Mouse (Mus musculus) spleen, adult 18-20 months (tissue): ENCODE results near the gene Trak2.
A peak's percentile ranks its signal among the peaks of the same experiment; 100 is the strongest.
"Not testable (repeated sequence)": the region's sequence is repeated elsewhere in the genome, so short reads cannot be mapped to it uniquely, and the experiment has no call there.

ENCODE experiments used
- DNase-seq, 2 experiments: peaks; one replicate each; pipeline ENCODE4 v3.0.0; 2022; ENCODE audit warnings: mixed read lengths in 2 of 2

Trak2 gene

DNA sequence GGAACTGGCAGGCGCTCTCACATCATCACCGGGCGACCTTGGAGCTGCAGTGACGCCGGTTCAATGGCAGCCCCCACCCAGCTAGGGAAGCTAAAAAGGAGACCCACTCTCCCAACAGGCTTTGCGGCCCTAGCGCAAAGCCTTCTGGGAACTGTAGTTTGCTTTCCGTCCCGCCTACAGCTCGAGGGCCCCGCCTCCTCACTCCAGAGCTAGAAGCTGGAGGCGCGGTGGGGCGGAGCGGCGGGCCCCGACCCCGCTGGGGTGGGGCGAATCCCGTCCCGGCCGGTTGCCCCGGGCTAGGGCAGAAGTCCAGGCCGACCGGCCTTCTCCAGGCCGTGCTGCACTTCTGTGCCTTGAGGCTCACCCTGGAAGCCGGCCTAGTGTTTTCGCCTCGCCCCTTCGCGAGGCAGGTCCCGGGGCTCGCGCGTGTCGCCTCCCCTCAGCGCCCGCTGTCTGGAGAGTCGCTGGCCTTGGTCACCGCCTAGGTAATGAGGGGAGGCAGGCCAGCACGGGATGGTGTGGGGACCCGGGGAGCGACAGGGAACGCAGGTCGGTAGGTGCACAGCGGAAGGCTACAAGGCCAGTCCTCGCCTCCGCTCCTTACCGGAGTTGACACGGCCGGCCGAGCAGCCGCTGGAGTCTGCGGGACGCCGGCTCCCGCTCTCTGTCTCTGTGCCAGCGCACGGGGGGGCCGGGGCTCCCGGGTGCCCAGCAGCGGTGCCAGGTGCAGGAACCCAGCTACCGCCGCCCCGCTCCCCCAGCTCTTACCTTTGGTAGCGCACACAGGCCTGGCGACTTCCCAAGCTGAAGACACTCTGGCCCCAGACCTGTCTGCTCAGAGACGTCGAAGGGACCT lies at the start of gene Trak2, which contains the start of gene Stradb:
Gene Trak2, minus strand, starts transcription at position 65 of the 856 bp plus-strand sequence.
Gene Stradb, plus strand, starts transcription at position 157 of the 856 bp plus-strand sequence.
- peak; percentile 88 to 93 for DNase-seq

DNA sequence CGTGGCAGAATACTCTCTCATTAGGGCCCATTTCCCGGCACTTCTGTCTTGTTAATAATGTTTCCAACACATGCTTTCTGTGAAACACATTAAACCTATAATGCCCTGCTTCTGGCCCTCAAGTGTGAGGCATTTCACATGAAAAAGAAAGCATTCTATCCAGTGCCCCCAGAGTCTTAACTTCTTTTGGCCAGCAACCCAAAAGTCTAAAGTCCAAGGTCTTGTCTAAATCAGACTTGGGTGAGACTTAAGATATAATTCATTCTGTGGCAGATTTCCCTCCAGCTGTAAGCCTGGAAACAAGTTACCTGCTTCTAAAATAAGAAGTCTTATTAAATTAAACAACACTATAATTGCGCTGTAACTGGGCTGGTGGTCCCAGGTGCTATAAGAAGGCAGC lies 48.3 kb upstream of the Trak2 start:
- no peak for DNase-seq

GRCm38 (mm10) chr1:59009250-59009649 lies 36.0 kb upstream of the Trak2 start:
- DNase-seq, result no peak

- peak; percentile 10 to 13 for DNase-seq
These were observed 22.1 kb upstream of the Trak2 start for GRCm38 (mm10) chr1:58995313-58995712.

- no peak for DNase-seq
These were observed 20.5 kb upstream of the Trak2 start for GRCm38 (mm10) chr1:58993723-58994122.

GRCm38 (mm10) chr1:58993144-58993543 lies 19.9 kb upstream of the Trak2 start:
- DNase-seq, result no peak

DNA sequence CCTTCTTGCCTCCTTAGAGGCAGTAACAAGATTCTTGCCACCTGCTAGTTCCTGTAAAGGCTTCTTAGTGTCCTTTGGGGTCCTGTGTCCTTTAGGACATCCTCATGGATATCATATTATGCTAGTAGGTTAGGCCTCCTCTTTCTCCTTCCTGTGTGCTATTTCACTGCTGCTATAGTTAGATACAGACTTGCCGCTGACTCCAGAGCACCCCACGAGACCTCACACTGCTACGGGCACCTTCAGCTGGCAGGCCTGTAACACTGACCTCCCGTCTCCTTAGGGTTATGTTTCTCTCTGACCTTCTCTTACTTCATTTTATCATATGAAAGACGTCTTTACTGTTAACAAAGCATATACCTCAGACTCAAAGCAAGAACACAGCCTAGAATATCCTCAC lies 11.4 kb upstream of the Trak2 start:
- no peak for DNase-seq

DNA sequence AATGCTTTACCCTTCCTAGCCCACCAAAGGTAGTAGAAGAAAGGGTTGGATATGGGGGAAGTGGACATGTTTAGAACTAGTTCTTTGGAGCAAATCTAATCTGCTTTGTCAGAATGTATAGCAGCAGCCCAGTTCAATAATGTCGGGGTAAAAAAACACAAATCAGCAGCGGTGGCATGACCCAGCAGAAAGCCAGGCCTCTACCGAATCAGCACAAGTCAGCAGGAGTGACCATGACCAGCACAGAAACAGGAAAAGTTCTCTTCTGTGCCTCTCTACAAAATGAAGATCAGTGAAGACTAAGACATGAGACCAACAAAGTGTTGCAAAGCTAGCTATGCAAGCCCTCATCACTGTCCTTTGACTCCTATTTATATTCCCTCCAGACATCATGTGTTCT lies 9.0 kb upstream of the Trak2 start:
- no peak for DNase-seq

DNA sequence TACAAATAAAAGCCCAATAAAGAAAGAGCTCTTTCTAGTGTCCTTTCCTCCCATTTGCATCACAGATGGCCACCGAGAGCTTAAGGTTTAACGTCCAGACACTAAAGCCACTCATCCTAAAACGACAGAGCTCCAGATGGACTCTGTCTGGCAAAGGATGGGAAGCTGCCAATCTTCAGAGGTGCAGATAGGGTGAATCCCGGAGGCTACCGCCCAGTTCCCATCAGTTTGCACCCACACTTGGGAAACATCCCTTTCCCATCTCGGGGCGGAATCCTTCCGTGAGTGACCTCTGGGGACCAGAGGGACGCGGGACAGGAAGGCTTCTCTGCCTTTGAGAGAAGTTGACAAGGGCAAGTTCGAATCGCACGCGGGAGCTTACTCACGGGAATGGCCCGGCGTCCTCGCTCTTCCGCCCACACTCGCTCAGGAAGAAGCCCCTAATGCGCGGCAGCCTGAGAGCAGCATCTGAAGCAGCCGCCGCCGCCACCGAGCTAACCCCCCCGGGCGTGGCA lies 322 bp downstream of the Trak2 start:
- DNase-seq, result no peak

DNA sequence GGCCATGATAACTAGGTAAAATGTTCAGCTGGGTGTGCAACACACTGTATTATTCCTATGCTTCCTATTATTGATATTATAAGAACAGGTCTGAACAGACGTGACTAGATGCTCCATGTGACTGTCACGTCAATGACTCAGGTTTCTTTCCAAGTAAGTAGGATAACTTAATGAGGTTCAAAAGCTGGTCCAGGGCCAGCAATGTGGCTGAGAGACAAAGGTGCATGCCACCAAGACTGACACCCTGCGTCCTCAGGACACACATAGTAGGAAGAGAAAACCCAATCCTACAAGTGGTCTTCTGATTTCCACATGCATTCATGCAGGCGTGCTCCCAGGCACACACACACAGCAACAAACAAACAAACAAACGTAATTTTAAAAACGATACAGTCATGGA lies 2.1 kb downstream of the Trak2 start:
- DNase-seq, result no peak

DNA sequence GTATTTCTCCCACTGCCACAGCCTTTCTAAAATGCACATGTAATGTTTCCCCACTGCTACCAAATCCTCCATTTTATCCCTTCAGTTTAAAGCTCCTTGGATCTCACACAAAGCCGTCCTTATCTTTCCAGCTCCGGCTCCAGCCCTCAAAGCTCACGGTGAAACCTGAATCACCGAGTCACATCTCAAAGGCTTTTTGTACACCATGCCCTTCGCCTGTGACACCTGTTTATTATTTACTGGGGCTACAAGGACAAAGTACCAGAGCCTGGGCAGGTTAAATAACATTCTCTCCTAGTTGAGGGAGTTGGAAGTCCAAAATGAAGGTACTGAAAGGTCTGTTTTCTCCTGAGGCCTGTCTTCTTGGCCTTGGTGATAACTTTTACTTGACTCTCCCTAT lies 3.2 kb downstream of the Trak2 start:
- no peak for DNase-seq

DNA sequence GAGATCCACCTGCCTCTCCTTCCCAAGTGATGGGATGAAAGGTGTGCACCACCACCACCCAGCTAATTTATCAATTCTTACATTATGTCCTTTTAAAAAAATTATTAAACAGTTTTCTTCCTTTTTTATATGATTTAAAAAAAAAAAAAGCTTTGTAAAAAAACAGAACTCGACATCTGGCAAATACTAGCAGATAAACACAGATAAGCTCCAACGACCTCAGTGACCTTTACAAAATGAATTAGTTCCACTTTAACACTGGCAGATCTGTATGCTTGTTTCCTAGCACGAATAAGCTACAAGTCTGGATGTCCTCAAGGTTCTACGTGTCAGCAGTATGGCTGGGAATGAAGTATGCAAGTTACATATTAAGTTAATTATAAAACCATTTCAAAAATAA lies 5.7 kb downstream of the Trak2 start:
- DNase-seq, result no peak

GRCm38 (mm10) chr1:58962865-58963264 lies 10.4 kb downstream of the Trak2 start:
- DNase-seq, result no peak

- no peak for DNase-seq
These were observed 10.8 kb downstream of the Trak2 start for GRCm38 (mm10) chr1:58962418-58962817.

DNA sequence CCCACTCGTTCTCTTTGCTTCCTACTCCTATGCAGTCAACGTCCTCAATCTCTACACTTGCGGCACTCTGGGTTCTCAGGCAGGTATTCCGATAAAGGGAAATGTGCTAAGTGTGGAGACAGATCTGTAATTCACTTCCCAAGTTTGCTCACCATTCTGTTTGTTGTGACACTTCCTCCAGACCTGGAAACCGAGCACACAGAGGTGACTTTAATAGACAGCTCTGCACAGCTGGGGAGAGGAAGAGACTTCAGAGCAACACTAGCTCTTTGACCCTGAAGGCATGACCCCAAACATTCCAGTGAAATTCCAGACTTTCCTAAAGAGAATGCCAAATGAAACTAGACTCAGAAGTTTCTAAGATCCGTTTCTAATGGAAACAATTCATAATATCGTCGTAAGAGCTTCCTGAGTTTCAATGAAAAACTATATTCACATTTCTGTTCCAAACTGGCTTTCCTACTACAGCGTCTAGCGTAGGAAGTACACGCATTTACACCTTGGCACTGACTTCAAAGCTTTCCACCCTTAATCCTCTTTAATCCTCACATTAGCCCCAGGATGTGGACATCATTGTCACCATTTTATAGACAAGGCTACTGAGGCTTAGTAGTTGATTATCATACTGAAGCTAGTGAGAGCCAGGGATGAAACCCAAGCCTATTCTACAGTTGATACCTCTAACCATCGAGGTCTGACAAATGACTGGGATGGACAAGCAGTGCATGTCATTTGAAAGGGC lies 11.9 kb downstream of the Trak2 start:
- no peak for DNase-seq

DNA sequence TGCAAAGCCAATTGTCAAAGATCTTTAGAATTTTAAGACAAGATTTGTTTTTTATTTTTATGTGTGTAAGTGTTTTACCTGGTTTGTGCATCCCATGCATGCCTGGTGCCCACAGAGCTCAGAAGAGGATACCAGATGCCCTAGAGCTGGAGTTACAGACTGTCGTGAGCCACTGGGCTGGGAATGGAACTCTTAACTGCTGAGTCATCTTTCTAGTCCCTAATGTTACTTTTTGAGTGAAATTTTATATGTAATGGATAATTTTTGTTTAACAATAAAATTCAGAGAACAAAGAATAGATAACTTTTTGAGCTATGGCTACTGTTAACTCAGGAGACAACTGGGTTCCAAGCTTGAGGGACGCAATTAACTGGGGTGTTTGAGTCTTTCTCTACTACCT lies 13.5 kb downstream of the Trak2 start:
- DNase-seq, result no peak

- not testable (repeated sequence) for DNase-seq
These were observed 14.3 kb downstream of the Trak2 start for GRCm38 (mm10) chr1:58958789-58959526.

DNA sequence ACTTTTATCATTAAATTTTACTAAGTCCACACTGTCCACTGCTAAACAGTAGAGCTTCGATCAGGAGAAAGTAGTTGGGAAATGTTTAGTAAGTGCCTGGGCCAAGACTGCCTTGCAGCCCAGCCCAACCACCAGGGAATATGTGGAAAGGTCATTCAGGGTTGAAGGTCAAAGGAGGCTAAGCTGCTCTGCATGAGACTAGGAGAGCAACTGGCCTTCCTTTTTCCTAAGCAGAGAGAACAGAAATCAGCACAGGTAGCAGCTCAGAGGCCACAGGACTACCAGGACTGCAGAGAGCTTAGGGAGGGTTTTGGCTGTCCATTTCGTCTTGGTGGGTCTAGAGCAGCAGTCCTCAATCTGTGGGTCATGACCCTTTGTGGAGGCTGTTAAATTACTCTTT lies 15.3 kb downstream of the Trak2 start:
- no peak for DNase-seq

DNA sequence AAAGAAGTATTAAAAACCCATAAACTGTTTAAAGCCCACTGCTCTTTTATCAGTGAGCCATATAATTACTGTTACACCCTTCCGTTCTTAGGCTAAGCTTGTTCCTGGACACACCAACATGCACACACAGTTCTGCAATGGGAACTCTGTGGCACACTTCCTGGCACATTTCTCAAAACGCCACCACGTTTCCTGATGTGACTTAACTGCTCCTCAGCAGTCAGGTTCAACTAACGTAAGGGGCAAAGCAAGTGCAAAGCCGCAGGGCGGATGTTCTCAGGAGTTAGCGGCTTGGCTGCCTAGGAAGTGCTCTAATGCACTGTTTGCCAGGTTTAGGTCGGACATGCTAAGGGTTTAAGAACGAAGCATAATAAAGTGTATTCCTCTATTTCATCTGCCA lies 17.0 kb downstream of the Trak2 start:
- DNase-seq, result peak; percentile 40 to 49

- no peak for DNase-seq
These were observed 17.5 kb downstream of the Trak2 start for GRCm38 (mm10) chr1:58955716-58956115.

GRCm38 (mm10) chr1:58954578-58955410 lies 18.4 kb downstream of the Trak2 start:
- no peak for DNase-seq
